Mouse (Mus musculus) adrenal gland, postnatal 36 days (tissue): ENCODE results near the gene Pym1. TPM values are rescaled to one million over a fixed set of nuclear protein-coding genes. Genes with fewer than 3 reads are reported as not detected.

Experiments
- DNase-seq, 2 experiments: peaks; one replicate each; pipeline ENCODE4 v3.0.0; 2021; ENCODE audit warnings: mixed read lengths in 1 of 2
- total RNA-seq, 2 experiments: library from RNA; stranded (reverse); gene quantifications; 2 replicates each; pipeline ENCODE4 v1.2.3; 2021

Pym1 gene
- total RNA-seq, 2 experiments from 2014 or later = 20.8 to 21.9 TPM

DNA sequence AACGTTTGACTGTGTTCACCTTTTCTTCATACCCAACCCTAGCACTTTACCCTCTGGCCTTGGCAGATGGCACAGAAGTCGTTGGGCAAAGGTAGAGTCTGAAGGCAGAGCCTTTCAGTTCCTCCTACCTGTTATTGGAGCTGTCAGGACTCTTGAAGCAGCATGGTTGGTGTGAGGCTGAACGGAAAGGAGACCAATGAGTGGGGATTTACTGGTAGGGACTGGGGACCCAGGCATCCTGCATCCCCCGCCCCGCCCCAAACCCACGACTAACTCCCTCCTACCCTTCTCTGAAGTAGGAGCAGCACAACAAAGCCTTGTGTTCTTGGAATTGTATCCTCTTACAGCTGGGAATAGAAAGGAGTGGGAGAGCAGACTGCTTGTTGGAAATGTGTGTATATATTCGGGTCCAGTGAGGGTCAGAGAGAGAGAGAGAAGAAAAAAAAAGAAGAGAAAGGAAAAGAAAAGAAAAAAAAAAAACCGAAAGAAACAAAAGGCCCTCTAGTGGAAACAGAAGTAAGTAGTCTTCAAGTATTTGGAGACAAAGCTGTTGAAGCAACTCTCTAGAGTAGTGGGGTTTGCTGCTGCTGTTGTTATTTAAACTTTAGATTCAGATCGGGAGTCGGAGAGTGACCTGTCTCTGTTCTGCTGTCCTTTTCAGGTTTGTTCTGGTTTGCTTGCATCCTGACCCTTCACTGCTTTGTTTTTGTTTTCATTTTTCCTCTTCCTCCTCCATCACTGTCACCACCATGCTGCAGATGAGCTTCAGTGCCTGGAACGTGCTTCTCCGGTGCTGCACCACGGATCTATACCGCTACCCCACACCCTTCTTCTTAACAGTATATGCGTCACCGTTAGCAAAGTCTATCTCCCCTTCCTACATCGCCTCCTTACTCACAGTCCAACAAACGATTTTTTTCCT lies 2.7 kb upstream of the Pym1 start, which contains the start of gene Dgka:
Dgka (minus strand) TSS at position 176 of the 922 bp plus-strand sequence.
- DNase-seq = peak in 1 of 2 experiments; percentile 34

DNA sequence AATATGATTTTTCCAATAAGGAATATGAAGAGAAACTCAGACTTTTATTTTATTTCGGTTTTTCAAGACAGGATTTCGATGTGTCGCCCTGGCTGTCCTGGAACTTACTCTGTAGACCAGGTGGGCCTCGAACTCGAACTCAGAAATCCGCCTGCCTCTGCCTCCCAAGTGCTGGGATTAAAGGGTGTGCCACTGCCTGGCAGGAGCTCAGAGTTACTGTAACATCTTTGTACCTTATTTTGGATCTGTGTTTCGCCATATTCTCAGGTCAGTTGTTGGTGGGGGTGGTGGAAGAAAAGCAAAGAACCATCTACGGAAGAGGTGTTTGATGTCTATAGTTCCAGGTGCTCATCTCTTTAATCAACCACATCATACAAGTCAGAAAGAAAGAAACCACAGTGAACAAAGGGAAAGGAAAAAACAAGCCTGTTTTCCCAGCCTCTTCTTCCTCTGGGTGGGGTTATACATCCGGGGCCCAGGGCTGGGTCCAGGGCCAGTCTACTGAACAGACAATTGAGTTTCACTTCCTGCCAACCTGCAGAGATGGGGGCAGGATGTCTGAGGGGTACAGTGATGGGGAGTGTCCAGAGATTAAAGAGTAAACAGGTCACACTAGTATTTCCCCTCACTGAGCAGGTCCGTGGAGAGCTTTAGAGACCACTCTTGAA lies 1.6 kb upstream of the Pym1 start:
- peak in 1 of 2 experiments; percentile 28 for DNase-seq

DNA sequence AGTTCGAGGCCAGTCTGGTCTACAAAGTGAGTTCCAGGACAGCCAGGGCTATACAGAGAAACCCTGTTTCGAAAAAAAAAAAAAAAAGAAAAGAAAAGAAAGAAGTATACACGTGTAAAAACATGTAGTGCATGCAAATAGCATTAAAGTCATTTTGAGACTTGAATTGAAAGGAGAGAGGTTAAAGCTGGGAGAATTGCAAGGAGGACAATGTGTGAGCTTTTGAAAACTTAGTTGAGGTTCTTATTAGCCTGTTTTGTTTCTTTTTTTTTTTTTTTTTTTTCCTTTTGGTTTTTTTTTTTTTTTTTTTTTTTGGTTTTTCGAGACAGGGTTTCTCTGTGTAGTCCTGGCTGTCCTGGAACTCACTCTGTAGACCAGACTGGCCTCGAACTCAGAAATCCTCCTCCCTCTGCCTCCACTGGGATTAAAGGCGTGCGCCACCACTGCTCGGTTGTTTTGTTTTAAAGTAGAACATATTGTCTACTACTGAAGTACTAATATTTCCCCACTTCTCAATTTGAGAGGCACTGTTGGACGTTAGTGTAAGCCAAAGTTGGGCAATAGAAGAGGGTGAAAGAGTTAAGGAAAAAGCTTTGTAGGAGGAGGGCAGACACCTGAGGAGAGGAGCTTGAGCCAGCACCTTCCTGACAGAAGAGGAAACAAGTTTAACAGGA lies 580 bp upstream of the Pym1 start:
- DNase-seq = no peak

DNA sequence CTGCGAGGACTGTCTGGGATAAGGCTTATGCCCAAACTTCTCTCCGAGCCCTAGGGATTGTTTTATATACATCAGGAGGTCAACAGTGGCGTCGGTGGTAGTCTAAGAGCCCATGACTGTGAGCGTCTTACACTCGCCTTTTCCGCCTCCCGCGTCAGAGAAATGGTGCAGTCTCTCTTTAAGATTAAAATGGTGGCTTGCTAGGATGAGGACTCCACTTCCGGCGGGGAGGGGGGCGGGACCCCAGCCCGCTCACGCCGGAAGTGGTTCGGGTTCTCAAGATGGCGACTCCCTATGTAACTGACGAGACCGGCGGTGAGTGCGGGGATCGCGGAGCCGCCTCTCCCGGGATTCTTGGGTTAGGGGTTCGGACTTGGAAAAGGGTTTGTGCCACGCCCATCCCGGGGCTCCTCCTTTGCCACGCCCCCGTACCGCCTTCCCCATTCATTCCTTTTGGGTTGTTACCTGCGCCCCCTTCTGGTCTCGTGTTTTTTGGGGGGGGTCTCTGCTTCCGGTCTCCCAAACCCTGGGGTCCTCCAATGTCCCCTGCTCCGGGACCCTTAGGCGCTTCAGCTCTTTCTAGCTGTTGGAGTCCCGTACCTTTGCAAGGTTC lies 669 bp downstream of the Pym1 start:
- peak; percentile 77 to 86 for DNase-seq

DNA sequence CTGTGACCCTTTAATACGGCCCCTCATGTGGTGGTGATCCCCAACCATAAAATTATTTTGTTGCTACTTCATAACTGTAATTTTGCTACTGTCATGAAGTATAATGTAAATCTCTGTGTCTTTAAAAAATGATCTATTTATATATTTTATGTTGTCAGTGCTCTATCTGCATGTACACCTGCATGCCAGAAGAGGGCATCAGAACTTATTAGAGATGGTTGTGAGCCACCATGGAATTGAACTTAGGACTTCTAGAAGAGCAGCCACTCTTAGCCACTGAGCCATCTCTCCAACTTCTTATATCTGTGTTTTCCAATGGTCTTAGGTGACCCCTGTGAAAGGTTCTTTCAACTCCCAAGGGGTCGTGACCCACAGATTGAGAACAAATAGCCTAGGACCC lies 25.2 kb downstream of the Pym1 start:
- DNase-seq = no peak

DNA sequence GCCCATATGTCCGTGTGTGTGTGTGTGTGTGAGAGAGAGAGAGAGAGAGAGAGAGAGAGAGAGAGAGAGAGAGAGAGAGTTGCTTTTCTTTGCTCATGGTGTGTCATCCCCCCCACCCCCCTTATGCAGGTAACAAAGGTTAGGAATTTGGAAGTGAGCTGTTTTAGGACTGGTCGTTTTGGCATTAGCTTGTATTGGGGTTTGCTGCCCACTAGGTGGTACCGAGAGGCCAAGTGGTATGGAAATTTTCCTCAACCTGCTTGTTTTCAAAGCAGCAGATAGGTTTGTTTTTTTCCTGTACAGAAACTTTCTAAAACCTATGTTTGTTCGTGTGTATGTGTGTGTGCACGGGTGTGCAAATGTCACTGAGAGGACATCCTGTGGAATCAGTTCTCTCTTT lies 26.0 kb downstream of the Pym1 start:
- DNase-seq = no peak

DNA sequence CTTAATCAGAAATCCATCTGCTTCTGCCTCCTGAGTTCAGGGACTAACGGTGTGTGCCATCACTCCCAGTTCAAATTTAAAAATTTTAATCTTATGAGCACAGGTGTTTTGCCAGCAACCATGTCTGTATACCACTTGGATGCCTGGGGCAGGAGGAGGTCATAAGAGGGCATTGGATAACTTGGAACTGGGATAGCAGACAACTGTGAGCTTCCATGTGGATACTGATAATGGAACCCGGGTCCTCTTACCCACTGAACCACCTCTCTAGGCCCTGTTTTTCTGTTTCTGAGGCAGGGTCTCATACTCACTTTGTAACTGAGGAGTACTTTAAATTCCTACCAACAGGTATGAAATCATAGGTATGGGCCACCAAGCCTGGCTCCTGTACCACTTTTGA lies 30.8 kb downstream of the Pym1 start:
- no peak for DNase-seq

DNA sequence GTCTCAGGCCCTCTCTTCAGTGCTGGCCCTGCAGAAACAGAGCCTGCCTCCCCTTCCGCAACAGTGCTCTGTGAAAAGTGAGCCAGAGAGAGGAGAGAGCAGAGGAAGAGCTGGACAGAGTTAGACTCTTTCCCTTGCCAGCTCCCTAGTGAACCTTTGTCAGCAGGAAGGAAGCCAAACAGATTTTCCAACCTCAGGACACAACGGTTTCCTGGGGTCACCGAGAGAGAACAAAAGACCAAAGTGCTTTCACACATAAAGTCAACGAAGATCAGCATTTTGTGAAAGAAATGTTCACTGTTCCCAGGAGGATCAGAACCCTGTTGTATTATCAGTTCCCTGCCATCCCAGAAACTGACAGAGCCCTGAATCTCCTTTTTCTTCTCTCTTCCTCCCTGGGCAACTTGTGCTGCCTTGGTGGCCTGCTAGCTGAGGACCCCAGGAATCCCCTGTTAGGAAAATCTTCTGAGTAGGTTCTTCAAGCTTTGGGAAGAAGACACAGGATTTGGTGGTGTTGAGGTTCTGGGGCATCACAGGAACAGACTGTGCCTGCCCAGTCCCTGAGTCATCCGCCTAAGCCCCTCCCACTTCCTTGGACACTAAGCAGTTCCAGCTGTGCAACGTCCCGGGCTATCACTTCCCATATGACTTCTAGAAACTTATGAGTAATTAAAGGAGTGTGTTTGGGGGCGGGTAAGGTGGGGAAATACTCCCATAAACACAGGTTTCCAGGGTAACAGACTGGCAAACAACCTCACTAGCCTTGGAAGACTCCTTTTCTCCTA lies 31.5 kb downstream of the Pym1 start:
- DNase-seq = peak; percentile 81 to 90

DNA sequence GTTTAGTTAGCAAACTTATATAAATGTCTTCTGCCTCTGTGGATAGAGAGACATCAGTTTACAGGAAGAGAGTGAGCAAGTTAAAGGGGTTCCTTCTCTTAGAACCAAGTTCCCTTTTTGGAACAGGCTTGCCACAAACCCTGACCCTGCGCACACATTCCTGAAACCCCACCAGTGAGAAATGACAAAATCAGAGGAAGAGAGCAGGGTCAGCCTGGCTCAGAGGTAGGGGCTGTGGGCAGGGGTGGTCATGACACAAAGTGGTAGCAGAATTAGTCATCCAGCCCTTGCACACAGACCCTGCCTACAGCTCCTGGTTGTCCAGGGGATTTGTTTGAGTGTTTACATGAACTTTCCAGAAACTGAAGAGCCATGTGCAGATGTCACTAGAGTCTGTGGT lies 32.5 kb downstream of the Pym1 start:
- no peak for DNase-seq

DNA sequence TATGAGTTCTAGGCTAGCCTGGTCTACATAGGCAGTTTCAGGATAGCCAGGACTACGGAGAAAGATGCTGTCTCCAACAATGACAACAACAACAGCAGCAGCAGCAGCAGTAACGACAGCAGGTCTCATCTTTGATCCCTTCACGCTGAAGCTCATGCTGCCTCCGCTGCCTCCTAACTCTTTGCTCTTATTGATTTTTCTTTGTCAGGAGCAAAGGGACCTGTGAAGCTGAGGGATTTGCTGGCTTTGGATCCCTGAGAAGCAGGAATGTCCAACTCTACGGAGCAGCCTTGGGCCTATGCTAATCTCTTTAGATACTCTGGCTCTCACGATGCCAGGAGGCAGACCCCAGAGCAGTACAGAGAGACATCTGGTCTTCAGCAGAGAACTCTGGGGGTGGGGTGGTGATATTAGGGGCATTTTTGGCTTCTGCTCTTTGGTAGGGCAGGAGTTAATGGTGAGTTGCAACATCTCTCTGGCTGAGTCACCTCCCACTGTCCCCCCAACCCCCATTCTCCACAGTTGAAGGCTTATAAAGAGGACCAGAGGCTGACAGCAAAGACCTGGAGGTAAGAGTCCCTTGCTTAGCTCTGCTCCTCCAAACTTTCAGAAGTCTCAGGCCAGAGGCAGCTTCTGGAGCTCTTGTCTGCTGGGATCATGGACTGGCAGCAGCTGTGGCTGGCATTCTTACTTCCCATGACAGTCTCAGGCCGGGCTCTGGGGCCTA lies 42.9 kb downstream of the Pym1 start, which contains the start of gene Mmp19:
Mmp19 (plus strand) TSS at position 513 of the 727 bp plus-strand sequence.
- DNase-seq = peak; percentile 64 to 73

DNA sequence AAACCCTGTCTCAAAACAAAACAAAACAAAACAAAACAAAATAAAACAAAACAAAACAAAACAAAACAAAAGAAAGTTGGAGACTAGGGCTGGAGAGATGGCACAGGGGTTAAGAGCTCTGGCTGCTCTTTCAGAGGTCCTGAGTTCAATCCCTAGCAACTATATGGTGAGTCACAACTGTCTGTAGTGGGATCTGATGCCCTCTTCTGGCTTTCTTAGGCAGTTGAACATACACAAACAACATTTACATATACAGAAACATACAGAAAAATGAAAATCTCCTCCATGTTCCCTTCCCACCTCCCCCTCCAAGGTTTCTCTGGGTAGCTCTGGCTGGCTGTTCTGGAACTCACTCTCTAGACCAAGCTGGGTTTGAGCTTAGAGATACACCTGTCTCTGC lies 44.4 kb downstream of the Pym1 start:
- no peak for DNase-seq

DNA sequence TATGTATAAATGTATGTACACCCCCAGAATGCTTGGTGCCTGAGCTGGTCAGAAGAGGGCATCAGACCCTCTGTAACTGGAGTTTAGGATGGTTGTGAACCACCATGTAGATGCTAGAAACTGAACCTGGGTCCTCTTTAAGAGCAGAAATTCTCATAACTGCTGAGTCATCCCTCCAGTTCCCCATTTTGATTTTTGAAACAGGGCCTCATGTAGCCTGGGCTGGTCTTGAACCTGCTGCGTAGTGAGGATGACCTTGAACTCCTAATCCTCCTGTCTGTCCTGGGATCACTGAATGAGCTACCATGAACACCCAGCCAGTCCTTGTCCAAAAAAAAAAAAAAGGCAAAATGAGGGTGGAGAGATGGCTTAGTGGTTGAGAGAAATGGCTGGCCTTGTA lies 45.6 kb downstream of the Pym1 start:
- no peak for DNase-seq

DNA sequence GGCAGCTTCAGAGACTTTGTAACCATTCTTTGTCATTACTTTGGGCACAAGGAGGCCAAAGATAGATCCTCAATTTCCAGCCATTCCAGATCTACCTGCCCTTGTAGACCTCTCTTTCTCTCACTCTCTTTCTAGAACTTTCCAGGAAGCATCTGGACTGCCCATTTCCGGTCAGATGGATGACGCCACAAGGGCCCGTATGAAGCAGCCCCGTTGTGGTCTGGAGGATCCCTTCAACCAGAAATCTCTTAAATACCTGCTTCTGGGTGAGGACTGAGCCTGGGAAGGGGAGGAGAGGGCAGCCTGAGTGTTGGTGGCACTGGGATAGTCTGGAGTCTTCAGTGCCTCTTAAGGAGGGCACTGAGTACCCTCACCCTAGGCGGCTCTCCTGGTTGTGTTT lies 46.7 kb downstream of the Pym1 start:
- DNase-seq = no peak

DNA sequence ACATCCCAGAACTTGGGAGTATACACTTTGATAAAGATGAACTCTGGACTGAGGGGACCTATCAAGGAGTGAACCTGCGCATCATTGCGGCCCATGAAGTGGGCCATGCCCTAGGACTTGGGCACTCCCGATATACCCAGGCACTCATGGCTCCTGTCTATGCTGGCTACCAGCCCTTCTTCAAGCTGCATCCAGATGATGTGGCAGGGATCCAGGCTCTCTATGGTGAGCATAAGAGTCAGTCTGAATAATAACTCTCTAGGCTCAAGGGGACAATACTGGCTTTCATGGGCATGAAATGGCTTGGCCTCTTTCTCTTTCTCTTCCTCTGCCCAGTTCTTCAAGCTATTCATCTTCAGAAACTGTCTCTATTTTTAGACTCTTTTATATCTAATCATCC lies 47.9 kb downstream of the Pym1 start:
- DNase-seq = no peak

DNA sequence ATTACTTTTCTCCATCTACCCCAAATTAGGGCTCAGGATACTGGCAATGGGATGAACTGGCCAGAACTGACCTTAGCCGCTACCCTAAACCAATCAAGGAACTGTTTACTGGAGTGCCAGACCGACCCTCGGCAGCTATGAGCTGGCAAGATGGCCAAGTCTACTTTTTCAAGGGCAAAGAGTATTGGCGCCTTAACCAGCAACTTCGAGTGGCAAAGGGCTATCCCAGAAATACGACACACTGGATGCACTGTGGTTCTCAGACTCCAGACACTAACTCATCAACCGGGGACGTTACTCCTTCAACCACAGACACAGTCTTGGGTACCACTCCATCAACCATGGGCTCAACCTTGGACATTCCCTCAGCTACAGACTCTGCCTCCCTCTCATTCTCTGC lies 51.0 kb downstream of the Pym1 start:
- no peak for DNase-seq

DNA sequence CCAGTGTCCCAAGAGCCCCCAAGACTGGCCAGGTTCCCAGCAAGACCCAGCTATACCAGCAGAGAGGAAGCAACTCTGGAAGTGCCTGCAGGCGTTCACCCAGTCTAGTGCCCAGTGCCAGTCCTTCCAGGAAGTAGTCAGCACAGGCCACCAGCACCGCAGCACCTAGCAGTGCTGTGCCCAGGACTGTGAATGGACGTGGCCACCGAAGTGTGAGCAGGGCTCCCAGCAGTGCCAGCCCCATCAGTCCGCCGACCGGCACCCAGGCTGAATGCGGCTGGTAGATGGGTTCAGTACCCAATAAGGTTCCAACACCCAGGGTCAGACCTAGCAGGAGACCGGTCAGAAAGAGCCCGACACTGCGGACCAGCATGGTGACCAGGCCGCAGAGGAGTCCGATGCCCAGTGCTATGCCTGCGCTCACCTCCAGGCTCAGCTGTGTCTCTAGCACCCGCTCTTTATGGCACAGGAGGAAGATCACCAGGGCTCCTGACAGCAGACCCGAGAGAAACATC lies 54.3 kb downstream of the Pym1 start:
- DNase-seq = no peak

DNA sequence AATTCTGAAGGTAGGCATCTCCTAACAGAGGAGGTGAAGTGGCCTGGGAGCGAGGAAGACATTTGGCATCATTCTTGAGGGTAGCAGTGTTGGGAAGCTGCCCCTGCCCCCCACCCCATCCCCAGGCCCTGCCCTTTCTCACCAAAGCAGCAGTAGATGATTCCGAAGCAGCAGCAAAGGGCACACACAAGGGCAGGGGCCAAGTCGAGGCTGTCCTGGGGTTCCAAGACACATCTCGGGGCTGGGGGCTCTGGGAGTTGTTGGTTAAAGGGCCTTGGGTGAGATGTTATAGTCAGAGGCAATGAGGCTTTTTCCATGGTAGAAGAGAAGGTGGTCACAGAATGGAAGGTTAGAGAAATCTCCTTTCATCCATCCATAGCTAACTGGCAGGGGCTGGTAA lies 55.3 kb downstream of the Pym1 start:
- no peak for DNase-seq

DNA sequence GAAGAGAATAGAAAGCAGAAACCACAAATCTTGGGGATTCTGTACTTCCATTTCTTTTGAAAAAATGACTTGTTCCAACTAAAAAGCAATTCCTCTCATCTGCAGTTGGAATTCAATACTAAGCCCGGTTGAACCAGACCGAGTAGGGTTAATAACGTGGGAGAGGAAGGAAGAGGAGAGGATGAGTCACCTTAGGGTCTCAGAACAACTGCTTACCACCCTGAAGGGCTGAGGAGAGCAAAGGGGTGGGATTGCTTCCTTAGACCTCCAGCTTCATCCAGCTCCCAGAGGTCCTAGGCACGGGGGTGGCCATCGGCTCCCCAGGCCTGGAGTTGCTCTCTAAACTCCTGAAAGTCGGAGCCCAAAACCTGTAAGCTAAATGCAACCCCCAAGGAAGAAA lies 55.7 kb downstream of the Pym1 start:
- no peak for DNase-seq

DNA sequence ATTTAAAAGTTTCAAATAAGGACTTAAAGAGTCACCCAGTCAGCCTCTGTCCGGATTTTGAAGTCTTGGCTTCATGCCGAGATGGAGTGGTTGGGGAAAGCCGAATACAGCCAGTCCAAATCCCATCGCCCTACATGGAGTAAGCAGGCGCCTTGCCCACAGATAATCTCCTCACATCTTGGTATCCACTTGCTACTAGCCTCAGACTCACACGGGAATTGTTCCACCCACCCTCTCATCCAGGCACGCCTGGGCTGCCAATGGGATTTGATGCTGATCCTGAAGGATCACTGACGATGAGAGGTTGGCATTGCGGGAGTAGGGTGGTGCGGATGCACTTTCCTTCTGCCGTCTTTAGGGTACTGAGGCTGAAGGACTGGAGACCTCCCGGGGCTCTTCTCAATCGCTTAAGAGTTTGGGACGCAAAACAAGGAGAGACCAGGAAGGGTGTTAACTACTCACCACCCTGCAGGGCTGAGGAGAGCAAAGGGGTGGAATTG lies 56.1 kb downstream of the Pym1 start, which contains the start of gene Dnajc14:
Dnajc14 (plus strand) TSS at position 292 of the 500 bp plus-strand sequence.
- peak; percentile 54 to 63 for DNase-seq
